Mouse (Mus musculus) cerebellum, adult 2 months (tissue): Measurements from ENCODE around the gene Cby3.

Source experiments
- CTCF ChIP-seq: fragments of 200-500 bp; IDR thresholded peaks from 2 replicates; pipeline ENCODE4 v1.5.1; 2011; ENCODE audit warnings: low read depth, mild to moderate bottlenecking, control low read depth, low read length, moderate library complexity, borderline replicate concordance; ENCODE audit not compliant: insufficient read depth
- POLR2A ChIP-seq: fragments of 200-500 bp; IDR thresholded peaks from 2 replicates; pipeline ENCODE4 v1.6.1; 2011; ENCODE audit warnings: low read length, control low read depth, borderline replicate concordance; ENCODE audit not compliant: insufficient read depth

DNA sequence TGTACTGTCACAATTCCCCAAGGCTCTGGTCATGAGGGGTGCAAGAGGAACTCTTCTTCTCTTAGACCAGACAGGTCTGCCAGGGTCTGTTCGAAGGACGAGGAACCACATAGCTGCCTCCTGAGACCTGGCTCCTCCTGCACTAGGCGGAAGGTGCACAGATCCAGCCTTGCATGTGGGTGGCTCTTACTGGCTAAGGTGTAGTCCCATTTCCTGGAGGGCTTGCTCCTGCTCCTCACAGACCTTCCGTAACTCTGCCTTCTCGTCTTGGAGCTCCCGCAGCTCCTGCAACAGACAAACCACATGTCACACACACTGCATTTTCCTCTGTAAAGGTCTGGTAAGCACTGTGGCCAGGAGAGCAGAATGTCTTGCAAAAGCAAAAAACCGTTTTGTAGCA lies 40.5 kb downstream of the Cby3 start:
- TF ChIP-seq CTCF (no peak), POLR2A (no peak)
